Mouse (Mus musculus) stomach, postnatal 0 days (tissue): Measurements from ENCODE around the gene 4930407I10Rik.

Experiments used
- CTCF ChIP-seq: IDR thresholded peaks from 2 replicates; pipeline ENCODE4 v1.5.1; 2016; ENCODE audit warnings: antibody characterized with exemption, low read depth, mild to moderate bottlenecking, moderate library complexity
- EP300 ChIP-seq: optimal IDR thresholded peaks from 2 replicates; pipeline ENCODE3; 2016; ENCODE audit warnings: antibody characterized with exemption

- TF ChIP-seq CTCF (peak; percentile 23; the same call in 1 of the 2 replicates), EP300 (no peak)
These were observed 43.4 kb upstream of the 4930407I10Rik start for GRCm38 (mm10) chr15:82015392-82016100.
